Mouse (Mus musculus) frontal cortex, postnatal 10 days (tissue): Measurements from ENCODE around the gene Bbc3.
"Not testable (repeated sequence)": the region's sequence is repeated elsewhere in the genome, so short reads cannot be mapped to it uniquely, and the experiment has no call there.

Experiments
- DNase-seq, 2 experiments: peaks; one replicate each; pipeline ENCODE4 v3.0.0; 2022; ENCODE audit warnings: low spot score in 2 of 2, mixed read lengths in 1 of 2

Gene Bbc3

GRCm38 (mm10) chr7:16294346-16294745 is 13.8 kb upstream of the Bbc3 start:
- no peak for DNase-seq

- peak; percentile 84 to 92 for DNase-seq
Observed at GRCm38 (mm10) chr7:16294837-16295236, 13.4 kb upstream of the Bbc3 start.

DNA sequence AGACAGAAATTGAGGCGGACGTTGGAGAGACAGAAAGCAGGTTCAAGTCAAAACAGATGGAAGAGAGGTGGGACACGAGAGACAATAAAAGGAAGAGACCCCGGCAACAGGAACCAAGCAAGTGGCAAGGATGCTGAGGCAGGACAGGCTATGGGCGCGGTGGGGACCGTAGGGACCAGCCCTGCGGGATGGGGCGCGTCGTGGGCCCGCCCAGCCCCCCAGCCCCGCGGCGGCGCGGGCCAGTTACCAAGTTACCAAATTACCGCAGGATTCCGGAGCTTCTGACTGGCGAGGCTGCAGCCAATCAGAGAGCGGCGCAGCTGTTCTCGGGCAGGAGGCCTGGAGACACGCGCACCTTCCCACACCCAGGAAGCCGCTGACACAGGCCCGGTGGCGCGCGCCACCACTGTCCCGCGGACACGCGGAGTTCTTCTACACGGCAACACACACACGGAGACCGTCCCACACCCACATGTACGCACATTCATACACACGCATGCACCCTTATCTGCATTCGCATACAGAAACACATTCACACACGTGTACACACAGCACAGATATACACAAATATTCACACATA is 12.8 kb upstream of the Bbc3 start:
- DNase-seq, result peak in 1 of 2 experiments; percentile 75

DNA sequence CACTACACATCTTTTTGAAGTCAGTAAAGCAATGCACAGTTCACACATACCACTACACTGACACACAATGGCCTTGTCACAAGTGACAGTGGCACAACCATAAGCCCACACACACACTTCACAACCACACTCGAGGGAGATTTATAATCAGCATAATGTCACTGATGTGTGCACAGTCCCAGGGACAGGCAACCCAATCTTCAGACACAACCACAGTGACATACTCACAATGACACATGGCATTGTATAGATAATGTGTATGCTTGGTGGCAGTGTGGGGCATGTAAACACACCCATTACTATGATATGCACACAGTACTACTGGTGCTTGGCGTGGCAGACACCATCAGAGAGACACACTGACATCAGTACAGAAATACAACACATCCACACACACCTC is 12.0 kb upstream of the Bbc3 start:
- no peak for DNase-seq

GRCm38 (mm10) chr7:16296766-16297390 is 11.3 kb upstream of the Bbc3 start:
- DNase-seq, result peak; percentile 79 to 85

DNA sequence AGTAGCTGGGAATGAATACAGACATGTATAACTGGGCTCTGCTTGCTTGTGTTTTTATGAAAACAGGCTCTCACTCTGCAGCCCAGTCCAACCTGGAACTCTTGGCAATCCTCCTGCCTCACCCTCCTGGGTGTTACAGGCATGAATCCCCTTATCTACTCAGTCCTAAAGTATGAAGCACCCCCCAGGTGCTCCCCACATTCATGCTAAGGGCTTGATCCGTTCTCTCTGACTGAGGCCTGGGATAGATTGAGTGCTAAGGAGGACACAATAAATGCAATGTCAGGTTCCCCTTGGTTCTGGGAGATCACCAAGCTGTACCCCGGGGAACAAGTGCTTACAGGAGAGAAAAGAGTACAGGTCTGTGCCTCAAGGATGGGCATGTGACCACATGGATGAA is 10.6 kb upstream of the Bbc3 start:
- no peak for DNase-seq

GRCm38 (mm10) chr7:16298927-16299326 is 9.3 kb upstream of the Bbc3 start:
- no peak for DNase-seq

DNA sequence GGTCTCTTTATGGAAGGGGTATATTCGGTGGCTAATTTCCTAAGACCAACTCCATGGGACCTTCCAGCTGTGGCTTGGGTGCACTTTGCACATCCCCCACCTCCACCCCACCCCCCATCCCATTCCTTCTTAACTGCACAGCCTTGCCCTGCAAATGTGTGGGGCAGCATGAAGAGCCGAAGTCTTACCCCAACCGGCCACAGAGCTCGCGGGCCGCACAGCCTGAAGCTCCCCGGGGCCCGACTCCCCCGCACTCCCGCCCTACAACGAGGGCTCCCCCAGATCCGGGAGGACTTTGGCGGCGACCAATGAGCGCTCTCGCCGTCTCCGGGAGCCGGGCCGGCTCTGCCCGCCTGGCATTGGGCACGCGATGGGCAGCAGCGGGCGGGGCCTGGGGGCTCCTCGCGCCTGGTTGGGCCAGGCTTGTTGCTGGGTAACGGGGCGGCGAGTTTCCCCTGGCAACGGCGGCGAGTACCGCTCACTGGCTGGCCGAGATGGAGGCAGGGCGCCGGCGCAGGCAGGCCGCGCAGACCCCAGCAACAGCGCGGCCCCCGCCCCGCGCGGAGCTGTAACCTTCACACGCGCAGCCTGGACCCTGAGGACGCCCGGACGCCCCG is 8.7 kb upstream of the Bbc3 start:
- DNase-seq, result peak; percentile 93 to 95

DNA sequence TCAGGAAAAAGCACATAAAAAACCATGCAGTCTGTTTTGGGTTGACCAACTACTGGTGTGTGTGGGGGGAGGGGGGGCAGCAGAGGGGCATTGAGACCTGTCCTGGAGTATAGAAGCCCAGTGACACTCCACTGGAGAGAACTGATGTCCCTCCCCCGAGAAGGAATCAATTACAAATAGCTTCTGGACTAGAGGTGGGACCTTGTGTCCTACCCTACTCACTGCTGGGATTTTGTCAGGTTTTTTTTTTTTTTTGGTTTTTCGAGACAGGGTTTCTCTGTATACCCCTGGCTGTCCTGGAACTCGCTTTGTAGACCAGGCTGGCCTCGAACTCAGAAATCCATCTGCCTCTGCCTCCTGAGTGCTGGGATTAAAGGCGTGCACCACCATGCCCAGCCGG is 1.1 kb upstream of the Bbc3 start:
- not testable (repeated sequence) for DNase-seq

DNA sequence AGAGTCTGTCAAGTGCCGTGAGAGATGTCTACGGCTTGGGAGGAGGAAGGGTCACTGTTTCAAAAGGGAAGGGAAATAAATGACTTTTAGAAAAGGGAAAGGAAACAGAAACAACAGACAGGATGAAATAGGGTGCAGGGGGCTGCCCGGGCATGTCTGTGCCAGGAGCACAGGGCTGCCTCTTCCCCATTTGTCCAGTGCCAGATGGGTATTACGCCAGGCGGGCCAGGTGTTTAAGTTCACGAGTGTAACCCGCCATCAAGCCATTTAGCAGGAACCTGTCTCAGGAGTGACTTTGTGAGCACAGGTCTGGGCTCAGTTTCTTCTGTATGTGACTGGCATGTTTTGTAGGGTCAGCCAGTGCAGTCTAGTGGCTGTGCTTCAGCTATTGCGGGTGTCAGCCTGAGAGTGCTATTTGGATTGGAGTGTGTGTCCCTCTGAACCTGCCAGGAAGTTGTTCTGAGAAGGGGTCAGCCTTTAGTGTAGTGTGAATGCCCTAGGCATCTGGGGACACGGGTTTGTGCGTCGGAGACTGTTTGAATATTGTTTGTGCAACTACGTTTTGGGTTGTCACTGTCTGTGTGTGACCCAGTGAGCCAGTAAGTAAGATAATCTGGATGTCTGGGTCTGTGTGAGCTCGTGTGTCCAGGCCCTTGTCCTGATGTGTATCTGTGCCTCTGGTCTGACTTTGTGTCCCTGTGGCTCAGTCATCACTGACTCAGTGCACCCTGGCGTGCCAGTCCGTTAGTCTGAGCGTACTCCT is 543 bp downstream of the Bbc3 start:
- no peak for DNase-seq

- DNase-seq, result peak; percentile 80 to 85
Observed at GRCm38 (mm10) chr7:16309318-16310019, 1.3 kb downstream of the Bbc3 start.

DNA sequence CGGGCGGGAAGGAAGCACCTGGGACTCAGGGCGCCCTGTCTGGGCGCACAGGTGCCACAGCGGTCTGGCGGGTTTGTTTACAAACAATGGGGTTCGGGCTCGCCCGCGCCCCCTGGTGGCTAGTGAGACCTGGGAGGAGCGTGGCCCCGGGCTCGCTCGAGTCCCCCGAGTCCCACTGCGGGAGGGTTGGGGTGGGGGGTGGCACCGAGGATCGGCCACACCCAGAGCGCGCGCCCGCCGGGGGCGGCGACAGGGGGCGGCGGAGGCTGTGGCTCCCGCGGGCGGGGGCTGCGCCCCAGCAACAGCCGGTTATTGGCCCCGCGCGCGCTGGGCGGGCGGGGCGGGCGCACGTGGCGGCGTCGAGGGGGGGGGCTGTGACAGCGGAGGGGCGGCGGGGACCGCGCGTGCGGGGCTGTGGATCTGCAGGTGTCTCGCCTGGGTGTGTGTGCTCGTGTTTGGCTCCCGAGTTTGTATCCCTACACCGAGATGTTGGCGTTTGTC is 1.9 kb downstream of the Bbc3 start:
- peak; percentile 70 to 84 for DNase-seq

DNA sequence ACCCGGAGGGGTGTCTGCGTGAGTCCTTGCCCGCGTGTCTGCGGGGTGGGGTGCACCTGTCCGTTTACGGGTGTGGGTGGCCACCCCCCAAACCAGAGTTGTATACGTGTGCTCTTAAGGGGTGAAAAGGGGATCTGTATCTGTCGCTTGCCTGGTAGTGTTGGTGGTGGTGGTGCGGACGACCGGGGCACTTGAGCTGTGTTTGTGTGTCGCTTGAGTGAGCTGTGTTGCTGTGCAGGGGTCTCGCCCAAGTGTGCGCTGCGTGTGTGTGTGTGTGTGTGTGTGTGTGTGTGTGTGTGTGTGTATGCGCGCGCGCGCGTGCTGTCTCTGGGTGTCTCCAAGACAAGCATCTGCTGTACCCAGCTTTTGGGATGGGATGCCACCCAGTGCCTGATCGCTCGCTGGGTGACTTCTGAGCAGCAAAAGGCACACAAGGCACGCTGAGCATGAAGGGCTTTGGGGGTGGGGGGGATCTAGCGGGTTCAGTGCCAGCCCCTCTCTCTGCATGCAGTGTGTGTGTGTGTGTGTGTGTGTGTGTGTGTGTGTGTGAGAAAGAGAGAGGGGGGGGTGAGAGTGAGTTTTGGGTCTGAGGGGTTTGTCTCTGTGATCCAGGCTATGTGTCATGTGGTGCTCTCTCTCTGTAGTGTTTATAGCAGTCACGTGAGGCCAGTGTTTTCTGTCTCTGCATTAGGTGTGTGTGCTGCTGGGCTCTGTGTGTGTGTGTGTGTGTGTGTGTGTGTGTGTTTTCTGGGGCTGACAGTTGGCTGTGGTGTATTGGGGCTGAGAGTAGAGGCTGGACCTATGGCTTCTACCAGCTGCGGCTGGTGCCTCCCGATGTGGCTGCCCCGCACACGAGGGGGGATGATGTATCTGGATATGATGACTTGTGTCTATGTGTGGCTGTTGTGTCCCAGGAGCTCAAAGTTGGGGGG is 2.6 kb downstream of the Bbc3 start:
- DNase-seq, result peak; percentile 55 to 64

- DNase-seq, result peak in 1 of 2 experiments; percentile 23
Observed at GRCm38 (mm10) chr7:16311453-16312004, 3.3 kb downstream of the Bbc3 start.

- DNase-seq, result peak in 1 of 2 experiments; percentile 41
Observed at GRCm38 (mm10) chr7:16312011-16312671, 3.9 kb downstream of the Bbc3 start.

- DNase-seq, result peak; percentile 56 to 60
Observed at GRCm38 (mm10) chr7:16312672-16313311, 4.6 kb downstream of the Bbc3 start.

GRCm38 (mm10) chr7:16313481-16314220 is 5.5 kb downstream of the Bbc3 start:
- peak; percentile 66 to 78 for DNase-seq

DNA sequence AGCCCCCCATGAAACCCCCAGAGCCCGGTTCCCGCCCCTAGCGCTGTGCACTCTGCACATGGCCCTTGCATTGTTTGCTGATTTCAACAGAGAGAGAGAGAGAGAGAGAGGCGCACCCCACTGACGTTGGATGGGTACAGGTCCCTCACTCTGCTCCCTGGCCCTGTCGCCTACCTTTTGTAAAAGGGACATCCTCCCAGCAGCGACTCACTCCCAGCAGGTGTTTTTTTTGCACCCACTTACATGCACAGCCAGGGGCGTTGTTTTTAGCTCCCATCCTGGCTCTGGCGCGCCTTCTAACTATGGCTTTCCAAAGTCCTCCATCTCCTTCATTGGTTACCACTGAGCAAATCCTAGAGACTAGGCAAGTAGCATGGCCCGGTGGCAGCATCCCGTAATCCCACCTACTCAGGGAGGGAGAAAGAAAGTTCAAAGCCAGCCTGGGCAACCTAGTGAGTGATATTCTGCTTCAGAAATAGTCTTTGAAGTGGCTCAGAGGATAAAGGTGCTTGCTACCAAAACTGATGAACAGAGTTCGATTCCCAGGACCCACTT is 6.1 kb downstream of the Bbc3 start:
- DNase-seq, result no peak
